Mouse (Mus musculus): ENCODE results near the gene Myo5c.

DNA sequence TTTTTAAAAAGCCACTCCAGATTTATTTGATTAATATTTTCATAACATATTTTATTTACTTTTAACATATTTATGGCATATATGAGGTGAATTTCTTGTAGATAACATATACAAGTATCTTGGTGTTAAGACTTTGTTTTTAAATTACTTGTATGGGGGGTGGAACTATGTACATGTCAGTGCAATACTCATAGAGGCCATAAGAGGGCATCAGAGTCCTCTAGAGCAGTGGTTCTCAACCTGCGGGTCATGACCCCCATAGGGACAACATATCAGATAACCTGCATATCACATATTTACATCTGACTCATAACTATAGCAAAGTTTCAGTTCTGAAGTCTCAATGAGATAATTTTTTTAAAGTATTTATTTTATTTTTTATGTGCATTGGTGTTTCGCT lies 67.5 kb downstream of the Myo5c start:
- no peak for TF ChIP-seq ZNF384 (IDR thresholded peaks at IDR 0.05; ENCODE audit: low read depth, low read length)
- TF ChIP-seq TBP (IDR thresholded peaks at IDR 0.05; ENCODE audit: low read depth, low read length): no peak
- TF ChIP-seq CTCF (IDR thresholded peaks at IDR 0.05 in 2 of 3, conservative IDR thresholded peaks at IDR 0.05 in 1 of 3; ENCODE audit: control insufficient read depth in 1 of 3, insufficient read depth in 1 of 3, low read depth in 2 of 3, low read length in 3 of 3, poor library complexity in 1 of 3, severe bottlenecking in 1 of 3): peak; percentile 51 to 81 (median 81)
- TF ChIP-seq POLR2AphosphoS5 (IDR thresholded peaks at IDR 0.05; ENCODE audit: borderline replicate concordance, low read depth, low read length): no peak
- TF ChIP-seq E2F4 (IDR thresholded peaks at IDR 0.05; ENCODE audit: borderline replicate concordance, low read depth, low read length): no peak
- TF ChIP-seq POLR2AphosphoS2 (IDR thresholded peaks at IDR 0.05; ENCODE audit: low read length): no peak
- TF ChIP-seq ETS1 (IDR thresholded peaks at IDR 0.05; ENCODE audit: low read depth, low read length): no peak
- peak; percentile 43; the same call in 1 of the 2 replicates for TF ChIP-seq GATA1 (IDR thresholded peaks at IDR 0.05; ENCODE audit: low read depth, low read length)
- no peak for TF ChIP-seq POLR2A (IDR thresholded peaks at IDR 0.05; ENCODE audit: control insufficient read depth in 1 of 2, insufficient read depth in 1 of 2, low read depth in 1 of 2, low read length in 2 of 2, poor library complexity in 1 of 2)
- TF ChIP-seq MEF2A (IDR thresholded peaks at IDR 0.05; ENCODE audit: extremely low read depth, insufficient replicate concordance, low read depth, low read length, poor library complexity, severe bottlenecking): no peak
- no peak for TF ChIP-seq MAX (IDR thresholded peaks at IDR 0.05; ENCODE audit: low read length)
- TF ChIP-seq BHLHE40 (IDR thresholded peaks at IDR 0.05; ENCODE audit: borderline replicate concordance, low read depth, low read length): no peak
- TF ChIP-seq CHD2 (IDR thresholded peaks at IDR 0.05; ENCODE audit: low read length): no peak

All from MEL (cell line).